Mouse (Mus musculus): ENCODE results near the gene Fzd9. TPM values are rescaled to one million over a fixed set of nuclear protein-coding genes. Genes with fewer than 3 reads are reported as not detected.

The Fzd9 gene
- total RNA-seq, 2 experiments from 2014 or later, result not detected

Other genes with a start within 250 kb of the Fzd9 start
- 15.9 and 29.8 TPM in 2 replicates for gene Abhd11, start 242.1 kb downstream of the Fzd9 start, total RNA-seq (2015; ENCODE audit: low replicate concordance)
- gene Abhd11, start 242.1 kb downstream of the Fzd9 start, total RNA-seq (2017; ENCODE audit: low replicate concordance), result 3.9 and 4.3 TPM in 2 replicates
- not detected in 2 replicates for gene Stx1a, start 227.7 kb downstream of the Fzd9 start, total RNA-seq (2015; ENCODE audit: low replicate concordance)
- not detected in 2 replicates for gene Stx1a, start 227.7 kb downstream of the Fzd9 start, total RNA-seq (2017; ENCODE audit: low replicate concordance)
- 6.5 and 21.0 TPM in 2 replicates for gene Dnajc30, start 187.0 kb downstream of the Fzd9 start, total RNA-seq (2015; ENCODE audit: low replicate concordance)
- gene Dnajc30, start 187.0 kb downstream of the Fzd9 start, total RNA-seq (2017; ENCODE audit: low replicate concordance), result 2.3 and 3.4 TPM in 2 replicates
- gene Bud23, start 186.3 kb downstream of the Fzd9 start, total RNA-seq (2015; ENCODE audit: low replicate concordance), result 25.2 and 34.8 TPM in 2 replicates
- 7.6 and 13.0 TPM in 2 replicates for gene Bud23, start 186.3 kb downstream of the Fzd9 start, total RNA-seq (2017; ENCODE audit: low replicate concordance)
- gene Vps37d, start 173.0 kb downstream of the Fzd9 start, total RNA-seq (2015; ENCODE audit: low replicate concordance), result not detected in 2 replicates
- not detected in 2 replicates for gene Vps37d, start 173.0 kb downstream of the Fzd9 start, total RNA-seq (2017; ENCODE audit: low replicate concordance)
- gene Mlxipl, start 161.3 kb downstream of the Fzd9 start, total RNA-seq (2015; ENCODE audit: low replicate concordance), result 2.1 TPM in 1 of 2 replicates, not detected in the other
- 0.39 TPM in 1 of 2 replicates, not detected in the other for gene Mlxipl, start 161.3 kb downstream of the Fzd9 start, total RNA-seq (2017; ENCODE audit: low replicate concordance)
- 5.4 and 6.5 TPM in 2 replicates for gene Tbl2, start 101.6 kb downstream of the Fzd9 start, total RNA-seq (2015; ENCODE audit: low replicate concordance)
- 13.6 and 26.6 TPM in 2 replicates for gene Tbl2, start 101.6 kb downstream of the Fzd9 start, total RNA-seq (2017; ENCODE audit: low replicate concordance)
- 24.1 and 35.6 TPM in 2 replicates for gene Bcl7b, start 82.9 kb downstream of the Fzd9 start, total RNA-seq (2015; ENCODE audit: low replicate concordance)
- gene Bcl7b, start 82.9 kb downstream of the Fzd9 start, total RNA-seq (2017; ENCODE audit: low replicate concordance), result 13.5 and 24.4 TPM in 2 replicates
- gene Baz1b, start 64.0 kb downstream of the Fzd9 start, total RNA-seq (2015; ENCODE audit: low replicate concordance), result 115 TPM in 2 replicates
- 201 and 287 TPM in 2 replicates for gene Baz1b, start 64.0 kb downstream of the Fzd9 start, total RNA-seq (2017; ENCODE audit: low replicate concordance)
- not detected in 2 replicates for gene Fkbp6, start 98.8 kb upstream of the Fzd9 start, total RNA-seq (2015; ENCODE audit: low replicate concordance)
- not detected in 2 replicates for gene Fkbp6, start 98.8 kb upstream of the Fzd9 start, total RNA-seq (2017; ENCODE audit: low replicate concordance)
- gene Trim50, start 102.1 kb upstream of the Fzd9 start, total RNA-seq (2015; ENCODE audit: low replicate concordance), result not detected in 2 replicates
- not detected in 2 replicates for gene Trim50, start 102.1 kb upstream of the Fzd9 start, total RNA-seq (2017; ENCODE audit: low replicate concordance)
- 2.5 and 2.9 TPM in 2 replicates for gene Nsun5, start 118.7 kb upstream of the Fzd9 start, total RNA-seq (2015; ENCODE audit: low replicate concordance)
- gene Nsun5, start 118.7 kb upstream of the Fzd9 start, total RNA-seq (2017; ENCODE audit: low replicate concordance), result 3.7 and 6.4 TPM in 2 replicates
- 43.2 and 48.2 TPM in 2 replicates for gene Pom121, start 143.3 kb upstream of the Fzd9 start, total RNA-seq (2015; ENCODE audit: low replicate concordance)
- 15.7 and 25.2 TPM in 2 replicates for gene Pom121, start 143.3 kb upstream of the Fzd9 start, total RNA-seq (2017; ENCODE audit: low replicate concordance)